Mouse (Mus musculus) liver, embryonic 14.5 days (tissue): ENCODE data around the gene Arl5c. TPM values are rescaled to one million over a fixed set of nuclear protein-coding genes. Genes with fewer than 3 reads are reported as not detected.

Experiments used
- ATAC-seq: fragments of 200-750 bp; cut with Nextera tagmentation; 2 replicates; pipeline ENCODE4 v1.8.0; 2017; ENCODE audit warnings: moderate number of reproducible peaks, mild to moderate bottlenecking, moderate library complexity; ENCODE audit not compliant: insufficient read depth
- DNase-seq, 3 experiments: peaks; one replicate each; pipeline ENCODE4 v3.0.0-alpha.2; 2012 to 2013; ENCODE audit warnings: low read depth in 3 of 3, low spot score in 3 of 3
- H3K27ac ChIP-seq: fragments of 300-500 bp; sonication (generic); 2 replicates; pipeline ENCODE4 v1.5.1; 2014; ENCODE audit warnings: moderate library complexity, mild to moderate bottlenecking, control low read depth, inconsistent platforms
- H3K27me3 ChIP-seq: fragments of 300-500 bp; sonication (generic); 2 replicates; pipeline ENCODE4 v1.6.1; 2014; ENCODE audit warnings: mild to moderate bottlenecking, low read length, moderate library complexity; ENCODE audit not compliant: control insufficient read depth, insufficient read depth
- H3K36me3 ChIP-seq: fragments of 300-500 bp; sonication (generic); replicated peaks from 2 replicates; pipeline ENCODE4 v1.6.1; 2014; ENCODE audit warnings: low read depth; ENCODE audit not compliant: control insufficient read depth, insufficient read depth
- H3K4me1 ChIP-seq, 2 experiments: fragments of 200-500 bp in 1 of 2; fragments of 300-500 bp in 1 of 2; sonication (generic) in 1 of 2; replicated peaks; 2 replicates each; pipeline ENCODE4 v1.6.1; 2012 to 2014; ENCODE audit warnings: antibody characterized with exemption in 1 of 2, inconsistent platforms in 1 of 2, low read length in 1 of 2; ENCODE audit not compliant: control insufficient read depth in 2 of 2, insufficient read depth in 2 of 2
- H3K4me2 ChIP-seq: fragments of 300-500 bp; sonication (generic); 2 replicates; pipeline ENCODE4 v1.6.1; 2014; ENCODE audit warnings: low read depth, mild to moderate bottlenecking, control low read depth, moderate library complexity
- H3K4me3 ChIP-seq, 2 experiments: fragments of 200-500 bp in 1 of 2; fragments of 300-500 bp in 1 of 2; sonication (generic) in 1 of 2; 2 replicates each; pipeline ENCODE4 v1.5.1; 2012 to 2014; ENCODE audit warnings: low read depth in 2 of 2, low read length in 2 of 2, mild to moderate bottlenecking in 2 of 2, control low read depth in 1 of 2, inconsistent platforms in 1 of 2, moderate library complexity in 1 of 2; ENCODE audit not compliant: insufficient read depth in 1 of 2
- H3K9ac ChIP-seq: fragments of 300-500 bp; sonication (generic); replicated peaks from 2 replicates; pipeline ENCODE4 v1.6.1; 2014; ENCODE audit warnings: mild to moderate bottlenecking, control low read depth, moderate library complexity
- H3K9me3 ChIP-seq: fragments of 300-500 bp; sonication (generic); 2 replicates; pipeline ENCODE4 v1.6.1; 2016; ENCODE audit warnings: low read length, mixed read lengths; ENCODE audit not compliant: control insufficient read depth
- CTCF ChIP-seq: IDR thresholded peaks from 2 replicates; pipeline ENCODE4 v1.5.1; 2016; ENCODE audit warnings: antibody characterized with exemption, low read depth, control low read depth
- EP300 ChIP-seq: IDR thresholded peaks from 2 replicates; pipeline ENCODE4 v1.6.1; 2016; ENCODE audit warnings: antibody characterized with exemption, low read depth
- WGBS: fragments of 180-500 bp; shearing (Covaris S2); extraction: QIAGEN DNeasy Blood & Tissue Kit; methylation state at CpG from one replicate; pipeline ENCODE4 v1.1.7; 2014; ENCODE audit not compliant: insufficient replicate concordance; 5-methylcytosine and 5-hydroxymethylcytosine counted together
- polyA plus RNA-seq, 2 experiments: library from polyadenylated mRNA; depleted of rRNA in 1 of 2; stranded (reverse) in 1 of 2; unstranded in 1 of 2; fragments of >200 nt; fragmentation: Nextera tagmentation in 1 of 2; extraction: Ambion mirVana in 1 of 2; gene quantifications; 2 replicates each; pipeline versions ENCODE4 v1.2.1 to v1.2.3; 2012 to 2014

Gene Arl5c
- polyA plus RNA-seq, 2 experiments, result 2.2 to 6.4 TPM

- H3K4me3 ChIP-seq, result no peak overlapping the region
- WGBS, result 52% methylated on average over 5 of the region's 5 CpGs
- H3K9me3 ChIP-seq, result no peaks in the 10 kb centered on the region
- peak; percentile 22; the same call in 1 of the 2 replicates for TF ChIP-seq CTCF
- no peak for TF ChIP-seq EP300
- no peak overlapping the region for H3K27ac ChIP-seq
- DNase-seq (no peak), ATAC-seq (no peak)
- peaks cover 12% of the 10 kb centered on the region for H3K27me3 ChIP-seq
- no peak overlapping the region for H3K9ac ChIP-seq
- H3K4me2 ChIP-seq, result no peak overlapping the region
- peaks cover 3% of the 10 kb centered on the region in 2 experiments; a peak in 3 of 4 replicates for H3K4me1 ChIP-seq
- peaks cover 35% of the 10 kb centered on the region for H3K36me3 ChIP-seq
These were observed 34.9 kb upstream of the Arl5c start for GRCm38 (mm10) chr11:98030701-98031442.

- peaks cover 6 to 7% of the 10 kb centered on the region in 2 experiments for H3K4me1 ChIP-seq
- H3K36me3 ChIP-seq, result peaks cover 35% of the 10 kb centered on the region
- H3K27ac ChIP-seq, result peak overlapping the region; percentile 16
- peaks cover 3% of the 10 kb centered on the region; the same call in 1 of the 2 replicates for H3K27me3 ChIP-seq
- 9% methylated on average over 7 of the region's 7 CpGs for WGBS
- H3K9me3 ChIP-seq, result no peaks in the 10 kb centered on the region
- TF ChIP-seq EP300 (no peak), CTCF (no peak)
- peak overlapping the region; percentile 88 for H3K9ac ChIP-seq
- H3K4me2 ChIP-seq, result peak overlapping the region; percentile 80
- peak overlapping the region; percentile 81 to 83 for H3K4me3 ChIP-seq
- no peak for ATAC-seq
- DNase-seq, result no peak
These were observed 31.8 kb upstream of the Arl5c start for GRCm38 (mm10) chr11:98027785-98028184.

DNA sequence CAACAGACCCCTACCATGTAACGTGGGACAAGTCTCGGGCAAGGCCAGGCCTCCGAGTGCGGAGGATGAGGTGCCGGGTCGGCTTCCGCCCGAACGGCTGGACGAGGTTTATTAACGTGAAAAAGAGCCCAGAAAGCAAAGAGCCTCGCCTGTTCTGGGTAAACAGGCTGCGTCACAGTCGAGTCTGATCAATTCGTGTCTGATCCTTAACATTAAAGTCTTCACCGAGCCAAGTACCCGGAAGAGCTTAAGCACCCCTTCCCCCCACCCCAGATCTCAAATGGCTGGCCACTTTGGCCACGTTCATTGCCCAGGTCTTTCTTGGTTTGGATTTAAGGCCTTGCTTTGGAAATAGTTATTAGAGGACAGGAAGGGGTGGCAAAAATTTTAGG, 31.3 kb upstream of the Arl5c start:
- Histone ChIP-seq H3K36me3 (peaks cover 35% of the 10 kb centered on the region), H3K9me3 (no peaks in the 10 kb centered on the region), H3K27me3 (peaks cover 3% of the 10 kb centered on the region; the same call in 1 of the 2 replicates), H3K4me3 (peak overlapping the region; percentile 81 to 83), H3K27ac (peak overlapping the region; percentile 16), H3K9ac (peak overlapping the region; percentile 88), H3K4me2 (peak overlapping the region; percentile 80), H3K4me1 (peaks cover 6 to 7% of the 10 kb centered on the region in 2 experiments)
- TF ChIP-seq CTCF (no peak), EP300 (no peak)
- WGBS, result 0% methylated on average over 18 of the region's 18 CpGs
- ATAC-seq (no peak), DNase-seq (no peak)

GRCm38 (mm10) chr11:98026570-98027296, 30.8 kb upstream of the Arl5c start, which contains the start of gene Rpl19:
Rpl19 (plus strand) TSS chr11:98026710.
- H3K27ac ChIP-seq, result peak within 1 kb of the TSS; percentile 38
- peak within 1 kb of the TSS; percentile 88 for H3K9ac ChIP-seq
- H3K36me3 ChIP-seq, result peaks cover 35% of the 10 kb centered on the region
- H3K4me3 ChIP-seq, result peak within 1 kb of the TSS; percentile 81 to 83
- H3K4me1 ChIP-seq, result peaks cover 6 to 7% of the 10 kb centered on the region in 2 experiments
- under 1% methylated on average over 68 of the region's 69 CpGs for WGBS
- TF ChIP-seq EP300 (peak; percentile 30), CTCF (no peak)
- peak; percentile 77 to 83 (median 81) for DNase-seq
- no peaks in the 10 kb centered on the region for H3K9me3 ChIP-seq
- peak; percentile 83 for ATAC-seq
- peaks cover 3% of the 10 kb centered on the region; the same call in 1 of the 2 replicates for H3K27me3 ChIP-seq
- H3K4me2 ChIP-seq, result peak within 1 kb of the TSS; percentile 80

GRCm38 (mm10) chr11:98026248-98026569, 30.2 kb upstream of the Arl5c start:
- Histone ChIP-seq H3K4me3 (peak overlapping the region; percentile 81 to 83), H3K4me1 (peaks cover 6 to 9% of the 10 kb centered on the region in 2 experiments), H3K9me3 (no peaks in the 10 kb centered on the region), H3K27ac (peak overlapping the region; percentile 38; the same call in 1 of the 2 replicates), H3K9ac (peak overlapping the region; percentile 74), H3K36me3 (peaks cover 33% of the 10 kb centered on the region), H3K4me2 (peak overlapping the region; percentile 80), H3K27me3 (peaks cover 3% of the 10 kb centered on the region; the same call in 1 of the 2 replicates)
- DNase-seq (no peak), ATAC-seq (0 out of 2 replicates have a peak, but pooled peaks have one; percentile 3)
- TF ChIP-seq EP300 (no peak), CTCF (no peak)
- 6% methylated on average over 15 of the region's 15 CpGs for WGBS
